Mouse (Mus musculus) liver, adult (tissue): ENCODE results near the gene Olfr1222.
"Not testable (repeated sequence)": the region's sequence is repeated elsewhere in the genome, so short reads cannot be mapped to it uniquely, and the experiment has no call there.

Source experiments
- GATA4 ChIP-seq: IDR thresholded peaks from 2 replicates; pipeline ENCODE4 v1.6.1; 2014; ENCODE audit warnings: mild to moderate bottlenecking, low read length; ENCODE audit not compliant: insufficient replicate concordance

The Olfr1222 gene

GRCm38 (mm10) chr2:89132954-89133353 is at the start of gene Olfr1222:
TSS of gene Olfr1222 (minus strand) at chr2:89133054.
- no peak for TF ChIP-seq GATA4

DNA sequence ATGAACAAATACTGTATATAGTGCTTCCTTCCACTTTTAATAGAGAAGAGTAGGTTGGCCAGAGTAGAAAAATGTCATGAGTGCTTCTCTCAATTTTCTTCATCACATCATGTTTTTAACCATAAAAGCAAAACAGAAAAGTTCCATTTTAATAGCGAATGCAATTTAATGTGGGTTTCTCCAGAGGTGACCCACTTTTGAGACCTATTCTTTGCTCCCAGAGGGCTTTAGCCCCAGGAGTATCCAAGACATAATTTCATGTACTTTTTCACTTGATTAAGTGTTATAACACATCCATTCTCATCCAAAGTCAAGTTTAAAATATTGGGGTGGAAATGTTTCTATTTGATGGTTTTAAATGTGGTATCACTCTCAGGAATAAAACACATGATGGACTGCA is 41.7 kb upstream of the Olfr1222 start, which contains the start of gene Olfr1225:
Gene Olfr1225 (minus strand): TSS at position 101 of the 400 bp plus-strand sequence.
- no peak for TF ChIP-seq GATA4

GRCm38 (mm10) chr2:89163991-89164390 is 31.1 kb upstream of the Olfr1222 start, which contains the start of gene Olfr1224-ps1:
TSS of gene Olfr1224-ps1 (minus strand) at chr2:89164091.
- TF ChIP-seq GATA4: not testable (repeated sequence)

GRCm38 (mm10) chr2:89151460-89151859 is 18.6 kb upstream of the Olfr1222 start, which contains the start of gene Olfr1223:
TSS of gene Olfr1223 (minus strand) at chr2:89151560.
- TF ChIP-seq GATA4: no peak

DNA sequence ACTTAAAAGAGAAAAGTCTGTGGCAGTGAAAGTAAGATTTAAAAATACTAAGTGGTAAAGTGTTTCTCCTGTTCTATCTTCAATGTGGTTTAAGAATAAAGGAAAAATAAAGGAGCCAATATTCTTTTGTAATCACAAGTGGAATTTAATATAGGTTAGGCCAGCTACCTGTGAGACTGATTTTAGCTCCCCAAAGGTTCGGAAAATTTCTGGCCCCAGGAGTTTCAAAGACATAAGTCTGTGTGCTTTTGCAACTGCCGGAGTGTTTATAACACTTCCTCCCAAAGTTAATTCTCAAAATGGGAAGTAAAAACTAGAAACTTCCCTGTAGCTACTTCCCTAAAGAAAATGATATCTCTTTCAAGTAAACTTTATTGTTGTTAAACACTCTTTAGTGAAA is 15.7 kb downstream of the Olfr1222 start, which contains the start of gene Olfr1221:
Gene Olfr1221 (minus strand): TSS at position 101 of the 400 bp plus-strand sequence.
- no peak for TF ChIP-seq GATA4

DNA sequence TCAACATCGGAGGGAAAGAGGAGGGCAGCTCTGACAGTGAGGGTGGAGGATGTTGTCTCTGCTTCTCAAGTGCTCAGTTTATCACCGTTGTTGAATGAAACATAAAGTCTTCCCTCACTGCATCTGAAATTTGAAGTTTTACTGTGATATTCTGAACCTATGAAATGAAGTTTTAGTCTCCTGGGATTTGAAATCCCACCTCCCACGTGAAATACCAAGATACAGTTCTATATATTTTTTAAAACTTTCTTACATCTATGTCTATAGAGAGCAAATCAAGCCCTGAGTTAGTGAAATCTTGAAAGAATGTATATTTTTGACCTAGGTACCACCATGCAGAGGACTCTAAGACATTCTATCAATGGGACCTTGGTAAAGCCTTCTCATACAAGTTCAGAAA is 26.1 kb downstream of the Olfr1222 start, which contains the start of gene Olfr1220:
Gene Olfr1220 (minus strand): TSS at position 101 of the 400 bp plus-strand sequence.
- TF ChIP-seq GATA4: no peak

DNA sequence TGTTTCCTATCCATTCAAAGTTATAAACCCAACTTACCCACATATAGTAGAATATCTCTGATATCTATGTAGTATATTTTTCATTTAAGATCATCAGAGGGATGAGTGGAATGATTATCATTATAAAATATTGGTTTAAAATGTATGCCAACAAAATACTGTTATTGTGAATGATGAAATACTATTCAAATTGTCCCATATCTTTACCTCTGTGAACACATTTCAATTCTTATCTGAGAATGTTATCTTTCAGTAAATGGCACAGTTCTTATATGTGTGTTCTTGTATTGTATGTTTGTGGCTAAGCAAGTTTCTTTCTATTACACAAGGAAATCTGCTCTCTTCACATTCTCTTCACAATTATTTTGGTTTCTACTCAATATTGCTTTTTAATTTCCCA is 27.2 kb downstream of the Olfr1222 start:
- no peak for TF ChIP-seq GATA4

- no peak for TF ChIP-seq GATA4
Measured at GRCm38 (mm10) chr2:89093848-89094247, 39.0 kb downstream of the Olfr1222 start.

GRCm38 (mm10) chr2:89083413-89083812 is 49.4 kb downstream of the Olfr1222 start, which contains the start of gene Olfr1219:
TSS of gene Olfr1219 (minus strand) at chr2:89083513.
- no peak for TF ChIP-seq GATA4

GRCm38 (mm10) chr2:89081487-89081886 is 51.4 kb downstream of the Olfr1222 start:
- no peak for TF ChIP-seq GATA4
